Mouse (Mus musculus) bone marrow macrophage, adult 2 months (primary cell): ENCODE data around the gene Usp36.

Source experiments
- CTCF ChIP-seq: IDR thresholded peaks from 2 replicates; pipeline ENCODE4 v1.5.1; 2012; ENCODE audit warnings: low read depth, mild to moderate bottlenecking, low read length, moderate library complexity
- POLR2A ChIP-seq: IDR thresholded peaks from 2 replicates; pipeline ENCODE4 v1.6.1; 2012; ENCODE audit warnings: mild to moderate bottlenecking, low read depth, low read length, borderline replicate concordance

GRCm38 (mm10) chr11:118220561-118221262 is 69.3 kb downstream of the Usp36 start:
- TF ChIP-seq CTCF (no peak), POLR2A (no peak)
